Mouse (Mus musculus): ENCODE measurements around the gene Pepd.
"Not testable (repeated sequence)": the region's sequence is repeated elsewhere in the genome, so short reads cannot be mapped to it uniquely, and the experiment has no call there.

The Pepd gene

GRCm38 (mm10) chr7:34932631-34933030 is 20.5 kb downstream of the Pepd start:
- DNase-seq (ENCODE audit: low spot score): no peak

DNA sequence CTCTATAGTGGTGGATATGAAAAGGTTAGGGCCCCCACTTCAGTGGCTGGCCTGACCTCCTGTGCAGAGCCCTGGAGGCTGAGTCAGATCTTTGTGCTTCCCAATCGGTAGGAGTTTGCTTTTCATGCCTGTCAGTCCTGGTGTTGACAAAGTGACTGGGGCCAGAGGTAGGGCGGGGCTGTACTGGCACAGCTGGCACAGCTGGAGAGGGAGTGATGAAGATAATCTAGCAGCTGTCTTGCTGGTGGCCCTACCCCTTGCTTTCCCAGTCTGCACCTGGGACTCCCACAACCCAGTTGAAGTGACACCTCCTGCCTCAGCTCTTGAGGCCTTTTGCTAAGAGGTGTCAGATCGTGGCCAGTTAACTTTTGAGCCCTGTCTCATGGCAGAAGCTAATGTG is 21.0 kb downstream of the Pepd start:
- peak; percentile 26 for DNase-seq (ENCODE audit: low spot score)

DNA sequence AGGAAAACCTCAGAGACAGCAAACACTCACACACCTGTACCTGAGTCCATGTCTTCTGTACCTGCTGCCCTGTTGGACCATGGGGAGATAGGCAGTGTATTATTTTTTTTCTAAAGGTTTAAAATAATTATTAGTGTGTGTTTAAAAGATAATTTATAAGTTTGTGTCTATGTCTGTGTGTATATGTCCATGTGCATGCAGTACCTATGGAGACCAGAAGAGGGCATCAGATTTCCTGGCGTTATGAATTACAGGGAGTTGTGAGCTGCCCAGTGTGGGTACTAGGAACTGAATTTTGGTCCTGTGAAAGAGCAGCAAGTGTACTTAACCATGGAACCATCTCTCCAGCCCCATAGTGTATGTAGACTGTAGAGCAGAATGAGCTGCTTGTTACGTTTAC is 24.2 kb downstream of the Pepd start:
- no peak for DNase-seq (ENCODE audit: low spot score)

DNA sequence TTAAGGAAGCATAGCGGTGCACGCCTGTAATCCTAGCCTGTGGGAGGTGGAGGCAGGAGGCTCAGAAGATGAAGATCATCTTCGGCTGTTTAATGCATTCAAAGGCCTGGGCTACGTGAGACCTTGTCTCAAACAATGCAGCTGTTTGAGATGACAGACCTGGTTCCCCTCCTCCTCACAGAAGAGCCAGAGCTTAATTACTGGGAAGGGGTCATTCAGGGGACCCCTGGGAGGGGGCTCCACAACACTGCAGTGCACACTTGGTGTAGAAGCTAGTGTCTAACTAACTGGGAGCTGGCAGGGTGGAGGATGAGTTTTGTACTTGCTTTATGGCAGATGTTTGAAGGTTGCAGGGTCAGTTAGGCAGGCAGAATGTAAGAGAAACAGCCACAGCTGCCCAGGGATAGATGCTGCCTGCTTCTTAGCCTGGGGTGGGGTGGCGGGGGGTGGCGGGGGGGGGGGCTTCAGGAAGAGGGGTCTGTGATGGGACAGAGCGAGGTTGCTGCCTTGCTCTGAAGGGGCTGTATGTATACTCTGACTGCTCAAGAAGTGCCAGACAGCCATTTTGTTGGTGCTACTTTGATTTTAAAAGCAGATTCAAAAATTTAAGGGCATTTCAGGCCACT is 26.6 kb downstream of the Pepd start:
- no peak for DNase-seq (ENCODE audit: low spot score)

GRCm38 (mm10) chr7:34939262-34939951 is 27.2 kb downstream of the Pepd start:
- no peak for DNase-seq (ENCODE audit: low spot score)

DNA sequence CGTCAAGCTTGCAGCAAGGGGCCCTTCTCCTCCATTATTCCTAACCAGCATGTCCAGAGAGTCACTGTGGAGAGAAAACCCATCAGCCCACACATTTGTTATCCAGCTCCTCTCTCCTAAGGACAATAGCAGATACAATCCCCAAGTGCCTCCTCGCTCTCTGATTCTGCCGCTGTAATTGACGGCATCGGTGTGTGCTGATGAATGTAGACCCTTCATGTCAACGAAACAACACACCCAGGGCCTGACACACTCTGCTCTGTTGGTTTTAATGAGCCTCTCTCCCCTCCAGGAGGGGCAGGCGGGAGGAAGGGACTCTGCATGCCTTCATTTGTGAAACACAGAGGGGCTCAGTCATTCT is 27.8 kb downstream of the Pepd start:
- no peak for DNase-seq (ENCODE audit: low spot score)

DNA sequence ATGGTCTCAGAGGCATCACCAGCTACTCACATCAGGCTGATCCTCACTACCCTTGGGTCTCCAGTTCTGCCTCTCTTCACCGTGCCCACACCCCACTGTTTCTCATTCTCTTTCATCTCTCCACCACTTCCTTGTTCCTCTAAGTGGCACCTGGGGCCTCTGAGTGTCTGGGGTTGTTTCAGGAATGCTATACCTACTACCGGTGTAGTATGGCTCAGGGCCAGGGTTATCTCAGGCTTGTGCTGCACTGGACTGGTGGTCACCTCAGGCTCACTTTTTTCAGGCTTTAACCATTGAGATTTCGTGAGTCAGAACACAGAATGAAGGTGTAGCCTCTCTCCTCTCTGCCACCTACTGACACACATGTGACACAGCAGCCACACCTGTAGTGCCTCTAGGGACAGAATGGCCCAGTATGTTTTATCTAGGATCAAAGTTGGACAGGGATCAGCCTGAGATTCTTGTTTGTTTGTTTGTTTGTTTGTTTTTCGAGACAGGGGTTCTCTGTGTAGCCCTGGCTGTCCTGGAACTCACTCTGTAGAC is 31.5 kb downstream of the Pepd start:
- no peak for DNase-seq (ENCODE audit: low spot score)

DNA sequence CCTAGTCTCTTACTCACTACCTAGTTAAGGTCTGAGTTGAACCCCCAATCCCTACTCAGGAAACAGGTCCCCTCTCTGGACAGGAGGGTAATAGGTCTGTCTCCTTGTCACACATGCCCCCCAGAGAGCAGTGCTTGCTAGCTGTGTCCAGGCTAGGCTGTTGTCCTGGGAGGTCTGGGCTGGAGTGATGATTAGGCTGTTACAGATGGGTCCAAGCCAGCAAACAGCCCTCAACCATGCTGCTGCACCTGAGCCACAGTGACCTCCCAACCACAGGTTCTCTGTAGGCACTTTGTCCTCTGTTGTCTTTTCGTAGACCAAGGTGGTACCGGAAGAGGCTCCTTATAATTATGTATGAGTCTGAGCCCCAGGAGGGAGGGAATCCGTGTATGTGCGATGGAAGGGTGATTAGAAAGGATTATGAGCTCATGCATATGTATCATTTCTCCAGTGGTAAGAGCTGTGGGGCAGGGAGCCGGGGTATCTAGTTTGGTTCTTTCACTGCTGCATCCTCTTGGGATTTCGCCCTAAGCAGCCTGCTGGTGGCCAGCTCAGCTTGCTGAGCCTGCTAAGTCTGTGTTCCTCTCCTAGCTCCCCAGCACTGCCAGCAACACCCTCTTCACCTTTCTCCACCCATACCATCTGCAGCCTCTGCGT is 34.2 kb downstream of the Pepd start:
- DNase-seq (ENCODE audit: low spot score): no peak

- no peak for DNase-seq (ENCODE audit: low spot score)
Measured at GRCm38 (mm10) chr7:34954548-34954947, 42.4 kb downstream of the Pepd start.

DNA sequence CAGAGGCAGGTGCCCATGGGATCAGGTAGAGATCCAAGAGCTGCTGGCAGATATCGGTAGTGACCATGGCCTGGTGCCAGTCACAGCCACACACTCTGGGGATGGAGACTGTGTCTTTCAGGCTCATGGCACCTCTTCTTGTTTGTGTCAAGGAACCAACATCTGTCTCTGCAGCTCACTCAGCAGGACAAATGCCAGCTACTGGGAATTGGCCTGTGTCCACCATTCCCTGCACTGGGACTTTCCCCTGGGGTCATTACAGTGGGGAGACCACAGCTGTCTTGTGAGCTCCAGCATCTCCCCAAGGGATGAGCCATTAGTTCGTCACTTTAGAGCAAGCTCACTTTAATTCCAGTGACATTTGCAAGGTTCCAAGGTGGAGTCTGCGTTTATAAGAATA is 43.1 kb downstream of the Pepd start:
- no peak for DNase-seq (ENCODE audit: low spot score)

- DNase-seq (ENCODE audit: low spot score): no peak
Measured at GRCm38 (mm10) chr7:34957138-34957537, 45.0 kb downstream of the Pepd start.

GRCm38 (mm10) chr7:34963889-34964645 is 51.9 kb downstream of the Pepd start:
- no peak for DNase-seq (ENCODE audit: low spot score)

- no peak for DNase-seq (ENCODE audit: low spot score)
Measured at GRCm38 (mm10) chr7:34967362-34967761, 55.2 kb downstream of the Pepd start.

GRCm38 (mm10) chr7:34968749-34969433 is 56.7 kb downstream of the Pepd start:
- DNase-seq (ENCODE audit: low spot score): peak; percentile 68

DNA sequence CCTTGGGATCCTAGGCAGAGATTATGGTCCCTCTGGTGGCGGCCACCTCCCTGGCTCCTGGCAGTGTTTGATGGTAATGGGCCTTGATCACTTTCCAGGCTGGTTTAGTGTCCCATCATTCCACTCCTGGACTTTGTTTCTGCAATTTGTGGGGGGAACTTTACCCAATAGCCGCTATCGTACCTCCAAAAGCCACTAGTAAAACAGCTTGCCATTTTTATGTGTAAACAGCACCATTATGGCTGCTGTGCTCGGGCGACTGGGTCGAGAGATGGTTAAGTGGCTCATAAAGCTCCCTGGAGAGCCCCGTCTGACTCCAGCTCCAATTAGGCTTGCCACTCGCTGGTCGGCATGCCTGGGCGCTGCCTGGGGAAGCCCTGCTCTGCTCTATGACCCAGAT is 59.6 kb downstream of the Pepd start:
- no peak for DNase-seq (ENCODE audit: low spot score)

DNA sequence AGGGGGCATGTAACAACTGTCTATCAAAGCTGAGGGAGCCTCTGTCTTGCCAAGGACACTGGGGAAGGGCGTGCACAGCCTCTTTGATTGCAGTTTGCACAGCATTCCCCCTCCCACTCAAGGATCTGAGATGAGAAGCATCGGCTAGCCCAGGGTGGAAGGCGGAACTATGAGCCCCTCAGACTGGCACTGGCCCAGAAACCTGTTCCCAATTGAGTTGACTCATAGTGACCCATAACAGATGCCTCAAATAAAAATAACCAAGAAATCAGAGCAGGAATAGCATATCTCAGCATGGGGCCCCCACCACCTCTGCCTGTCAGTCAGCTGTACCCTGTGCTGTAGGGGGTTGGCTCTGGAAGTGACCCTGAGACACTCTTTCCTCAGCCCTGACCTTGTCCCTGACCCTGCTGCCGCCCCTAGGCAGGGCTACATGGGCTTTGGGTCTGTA is 60.8 kb downstream of the Pepd start:
- no peak for DNase-seq (ENCODE audit: low spot score)

DNA sequence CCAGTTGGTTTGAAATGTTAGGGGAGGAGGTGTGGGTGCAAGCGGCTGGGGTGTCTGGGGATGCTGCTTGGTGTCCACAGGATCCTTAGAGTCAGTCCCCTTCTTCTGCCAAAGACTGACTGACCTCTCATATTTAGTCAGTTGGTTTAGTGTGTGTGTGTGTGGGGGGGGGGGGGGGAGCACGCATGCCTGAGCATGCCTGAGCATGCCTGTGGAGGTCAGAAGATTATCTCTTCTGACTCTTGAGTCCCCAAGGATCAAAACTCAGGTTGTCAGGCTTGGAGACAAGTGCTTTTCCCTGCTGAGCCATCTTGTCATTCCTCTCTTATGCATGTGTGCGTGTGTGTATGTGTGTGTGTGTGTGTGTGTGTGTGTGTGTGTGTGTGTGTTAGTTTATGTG is 61.7 kb downstream of the Pepd start:
- no peak for DNase-seq (ENCODE audit: low spot score)

- DNase-seq (ENCODE audit: low spot score): no peak
Measured at GRCm38 (mm10) chr7:34975913-34976312, 63.7 kb downstream of the Pepd start.

- DNase-seq (ENCODE audit: low spot score): no peak
Measured at GRCm38 (mm10) chr7:34977403-34977802, 65.2 kb downstream of the Pepd start.

DNA sequence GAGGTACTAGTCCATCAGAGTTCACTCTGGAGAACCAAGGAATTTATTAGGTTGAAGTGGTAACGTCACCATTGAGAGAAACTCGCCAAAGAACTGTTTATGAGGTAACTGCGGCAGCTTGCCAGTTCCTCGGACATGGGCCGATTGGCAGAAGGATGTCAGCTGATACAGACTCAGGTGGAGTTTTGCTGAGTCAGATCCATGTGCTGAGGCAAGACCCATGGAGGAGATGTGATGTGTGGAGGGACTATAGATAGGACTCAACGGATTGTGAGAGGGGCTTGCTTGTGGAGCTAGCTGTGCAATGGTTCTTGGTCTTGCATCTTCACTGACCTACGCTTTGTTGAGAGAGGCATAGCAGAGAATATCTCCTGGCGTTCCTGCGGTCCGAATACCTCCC is 69.6 kb downstream of the Pepd start:
- no peak for DNase-seq (ENCODE audit: low spot score)

- DNase-seq (ENCODE audit: low spot score): not testable (repeated sequence)
Measured at GRCm38 (mm10) chr7:34982372-34982771, 70.2 kb downstream of the Pepd start.
